Mouse (Mus musculus) CH12.LX (cell line): ENCODE measurements at regions not wholly inside any gene's neighbourhood (a gene's known extent, or its start where the extent isn't known, plus 50 kb on each side); places are given as distances from the start of the nearest gene placed in this dataset.

ENCODE experiments used
- CTCF ChIP-seq, 2 experiments: IDR thresholded peaks in 1 of 2; conservative IDR thresholded peaks in 1 of 2; 2 replicates each; pipeline ENCODE4 v1.5.1; 2011 to 2012; ENCODE audit warnings: low read depth in 2 of 2, low read length in 2 of 2, improper control_type of control experiment in 1 of 2, inconsistent platforms in 1 of 2, mild to moderate bottlenecking in 1 of 2, moderate library complexity in 1 of 2
- EP300 ChIP-seq: IDR thresholded peaks from 2 replicates; pipeline ENCODE4 v1.6.1; 2011; ENCODE audit warnings: low read length, improper control_type of control experiment
- MAFK ChIP-seq: IDR thresholded peaks from 2 replicates; pipeline ENCODE4 v1.6.1; 2011; ENCODE audit warnings: low read length, improper control_type of control experiment; ENCODE audit not compliant: insufficient replicate concordance
- MAX ChIP-seq: IDR thresholded peaks from 2 replicates; pipeline ENCODE4 v1.6.1; 2011; ENCODE audit warnings: low read length, improper control_type of control experiment
- POLR2A ChIP-seq: IDR thresholded peaks from 2 replicates; pipeline ENCODE4 v1.6.1; 2011; ENCODE audit warnings: low read depth, mild to moderate bottlenecking, improper control_type of control experiment, low read length
- POLR2AphosphoS2 ChIP-seq: IDR thresholded peaks from 2 replicates; pipeline ENCODE4 v1.6.1; 2011; ENCODE audit warnings: low read depth, low read length, improper control_type of control experiment
- ZKSCAN1 ChIP-seq: IDR thresholded peaks from 2 replicates; pipeline ENCODE4 v1.6.1; 2012; ENCODE audit warnings: low read depth, inconsistent platforms, low read length, improper control_type of control experiment, borderline replicate concordance

GRCm38 (mm10) chr1:127031563-127031962 lies 173.3 kb upstream of the Mgat5 start:
- TF ChIP-seq POLR2A: no peak
- no peak for TF ChIP-seq CTCF (conservative IDR thresholded peaks at IDR 0.05 in 1 of 2, IDR thresholded peaks at IDR 0.05 in 1 of 2; ENCODE audit: low read depth in 2 of 2, low read length in 2 of 2)
- TF ChIP-seq MAFK: no peak
- TF ChIP-seq EP300: no peak
- TF ChIP-seq MAX: no peak
- no peak for TF ChIP-seq ZKSCAN1
- TF ChIP-seq POLR2AphosphoS2: no peak
